Mouse (Mus musculus): ENCODE measurements around the gene Mical1.

DNA sequence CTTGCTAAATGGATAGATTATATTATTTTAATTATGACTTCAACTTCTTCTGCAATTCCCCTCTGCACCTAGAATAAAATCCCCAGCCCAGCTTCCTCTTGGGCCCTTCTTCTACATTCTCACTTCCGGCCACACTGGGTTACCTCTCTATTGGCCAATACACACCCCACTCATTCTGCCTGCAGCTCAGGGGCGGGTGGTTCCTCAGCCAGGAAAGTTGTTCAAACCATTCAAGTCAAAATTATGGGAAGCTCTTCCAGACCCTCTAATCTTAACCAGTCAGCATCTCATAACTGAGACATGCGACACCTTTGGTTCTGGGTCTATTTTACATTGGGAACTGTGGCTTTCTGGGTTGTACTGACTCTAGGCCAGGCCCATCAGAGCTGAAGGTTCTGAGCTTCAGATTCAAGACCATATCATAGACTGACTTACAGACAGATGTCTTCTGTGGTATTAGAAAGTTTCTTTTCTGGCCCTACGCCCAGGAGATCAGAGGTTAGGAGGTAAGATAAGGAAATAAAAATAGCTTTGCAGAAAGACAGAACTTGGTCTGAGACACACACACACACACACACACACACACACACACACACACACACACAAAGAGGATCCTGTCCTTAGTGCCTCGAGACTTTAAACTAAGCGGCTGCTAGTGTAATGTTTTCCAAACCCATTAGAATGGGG is 2.2 kb upstream of the Mical1 start:
- TF ChIP-seq ZNF384 (IDR thresholded peaks at IDR 0.05; ENCODE audit: low read depth, low read length) (no peak), CHD2 (IDR thresholded peaks at IDR 0.05; ENCODE audit: low read depth, low read length) (no peak), MAFK (IDR thresholded peaks at IDR 0.05; ENCODE audit: insufficient read depth, low read depth, low read length) (0 out of 2 replicates have a peak, but pooled peaks have one; percentile 5)
